Mouse (Mus musculus) CH12.LX (cell line): Measurements from ENCODE around the gene Epb41. TPM values are rescaled to one million over a fixed set of nuclear protein-coding genes. Genes with fewer than 3 reads are reported as not detected.

Experiments
- DNase-seq: peaks from one replicate; pipeline ENCODE4 v3.0.0-alpha.2; 2013; ENCODE audit errors: extremely low read depth
- H3K27ac ChIP-seq: 2 replicates; pipeline ENCODE4 v1.5.1; 2012; ENCODE audit warnings: low read depth, mild to moderate bottlenecking, control low read depth, moderate library complexity; ENCODE audit not compliant: insufficient read depth
- H3K27me3 ChIP-seq: replicated peaks from 2 replicates; pipeline ENCODE3; 2012; ENCODE audit warnings: inconsistent platforms
- H3K36me3 ChIP-seq, 2 experiments: replicated peaks in 1 of 2; 2 replicates each; pipeline versions ENCODE3 to v1.6.1; 2012; ENCODE audit warnings: inconsistent platforms in 1 of 2, low read length in 1 of 2, mild to moderate bottlenecking in 1 of 2, mixed read lengths in 1 of 2, moderate library complexity in 1 of 2; ENCODE audit not compliant: control insufficient read depth in 1 of 2, insufficient read depth in 1 of 2
- H3K4me1 ChIP-seq, 2 experiments: 2 replicates each; pipeline ENCODE4 v1.6.1; 2012; ENCODE audit warnings: inconsistent platforms in 1 of 2, moderate library complexity in 1 of 2; ENCODE audit not compliant: insufficient read depth in 2 of 2, control insufficient read depth in 1 of 2
- H3K4me2 ChIP-seq: 2 replicates; pipeline ENCODE4 v1.6.1; 2012; ENCODE audit warnings: low read depth, mild to moderate bottlenecking, control low read depth; ENCODE audit not compliant: poor library complexity, insufficient read depth, severe bottlenecking
- H3K4me3 ChIP-seq, 3 experiments: fragments of 150-350 bp in 1 of 3; sonication (generic) in 1 of 3; replicated peaks in 1 of 3; 2 replicates each; pipeline versions ENCODE3 to v1.5.1; 2011 to 2012; ENCODE audit warnings: low read depth in 2 of 3, low read length in 2 of 3, mild to moderate bottlenecking in 2 of 3, moderate library complexity in 2 of 3, control low read depth in 1 of 3, improper control_type of control experiment in 1 of 3, inconsistent platforms in 1 of 3, mixed read lengths in 1 of 3; ENCODE audit not compliant: poor library complexity in 1 of 3
- H3K79me2 ChIP-seq: replicated peaks from 2 replicates; pipeline ENCODE4 v1.6.1; 2012; ENCODE audit warnings: mild to moderate bottlenecking, moderate library complexity; ENCODE audit not compliant: control insufficient read depth, poor library complexity, insufficient read depth, severe bottlenecking; ENCODE audit errors: extremely low read depth
- H3K9ac ChIP-seq: 2 replicates; pipeline ENCODE4 v1.6.1; 2012; ENCODE audit warnings: low read depth, mild to moderate bottlenecking, control low read depth, moderate library complexity; ENCODE audit not compliant: insufficient read depth
- H3K9me3 ChIP-seq: replicated peaks from 2 replicates; pipeline ENCODE3; 2012; ENCODE audit warnings: low read length, inconsistent platforms, mixed read lengths
- BHLHE40 ChIP-seq: IDR thresholded peaks from 2 replicates; pipeline ENCODE4 v1.6.1; 2011; ENCODE audit warnings: mild to moderate bottlenecking, low read depth, low read length, improper control_type of control experiment
- CHD1 ChIP-seq: IDR thresholded peaks from 2 replicates; pipeline ENCODE4 v1.6.1; 2012; ENCODE audit warnings: low read depth, low read length, improper control_type of control experiment, inconsistent platforms
- CHD2 ChIP-seq: IDR thresholded peaks from 2 replicates; pipeline ENCODE4 v1.6.1; 2011; ENCODE audit warnings: low read length, improper control_type of control experiment
- EP300 ChIP-seq: IDR thresholded peaks from 2 replicates; pipeline ENCODE4 v1.6.1; 2011; ENCODE audit warnings: low read length, improper control_type of control experiment
- IRF4 ChIP-seq: IDR thresholded peaks from 2 replicates; pipeline ENCODE4 v1.6.1; 2014; ENCODE audit warnings: low read depth, mild to moderate bottlenecking, inconsistent platforms, low read length, improper control_type of control experiment
- MAX ChIP-seq: IDR thresholded peaks from 2 replicates; pipeline ENCODE4 v1.6.1; 2011; ENCODE audit warnings: low read length, improper control_type of control experiment
- MAZ ChIP-seq: IDR thresholded peaks from 2 replicates; pipeline ENCODE4 v1.6.1; 2012; ENCODE audit warnings: low read depth, mild to moderate bottlenecking, inconsistent platforms, low read length, improper control_type of control experiment, moderate library complexity
- MEF2A ChIP-seq: IDR thresholded peaks from 2 replicates; pipeline ENCODE4 v1.6.1; 2014; ENCODE audit warnings: low read depth, mild to moderate bottlenecking, inconsistent platforms, low read length, improper control_type of control experiment, borderline replicate concordance
- MXI1 ChIP-seq: IDR thresholded peaks from 2 replicates; pipeline ENCODE4 v1.6.1; 2011; ENCODE audit warnings: mild to moderate bottlenecking, low read depth, low read length, improper control_type of control experiment
- NELFE ChIP-seq: IDR thresholded peaks from 2 replicates; pipeline ENCODE4 v1.6.1; 2011; ENCODE audit warnings: low read depth, low read length, improper control_type of control experiment
- NRF1 ChIP-seq: IDR thresholded peaks from 2 replicates; pipeline ENCODE4 v1.6.1; 2014; ENCODE audit warnings: low read depth, mild to moderate bottlenecking, inconsistent platforms, low read length, improper control_type of control experiment, moderate library complexity
- POLR2A ChIP-seq: IDR thresholded peaks from 2 replicates; pipeline ENCODE4 v1.6.1; 2011; ENCODE audit warnings: low read depth, mild to moderate bottlenecking, improper control_type of control experiment, low read length
- POLR2AphosphoS2 ChIP-seq: IDR thresholded peaks from 2 replicates; pipeline ENCODE4 v1.6.1; 2011; ENCODE audit warnings: low read depth, low read length, improper control_type of control experiment
- RCOR1 ChIP-seq: conservative IDR thresholded peaks from 2 replicates; pipeline ENCODE4 v1.6.1; 2012; ENCODE audit warnings: low read depth, mild to moderate bottlenecking, inconsistent platforms, low read length, improper control_type of control experiment
- SMC3 ChIP-seq: IDR thresholded peaks from 2 replicates; pipeline ENCODE4 v1.6.1; 2011; ENCODE audit warnings: low read depth, low read length, improper control_type of control experiment
- TCF12 ChIP-seq: IDR thresholded peaks from 2 replicates; pipeline ENCODE4 v1.6.1; 2014; ENCODE audit warnings: low read depth, mild to moderate bottlenecking, inconsistent platforms, low read length, improper control_type of control experiment
- UBTF ChIP-seq: IDR thresholded peaks from 2 replicates; pipeline ENCODE4 v1.6.1; 2012; ENCODE audit warnings: low read depth, mild to moderate bottlenecking, inconsistent platforms, low read length, improper control_type of control experiment, moderate library complexity
- USF1 ChIP-seq: IDR thresholded peaks from 2 replicates; pipeline ENCODE4 v1.6.1; 2014; ENCODE audit warnings: low read depth, mild to moderate bottlenecking, inconsistent platforms, low read length, improper control_type of control experiment
- ZKSCAN1 ChIP-seq: IDR thresholded peaks from 2 replicates; pipeline ENCODE4 v1.6.1; 2012; ENCODE audit warnings: low read depth, inconsistent platforms, low read length, improper control_type of control experiment, borderline replicate concordance
- dilution Hi-C: fragments of 300-500 bp; cut with MboI; formaldehyde crosslinking; loops from 2 replicates; pipeline ENCODE4 v1.14.3; 2020; ENCODE audit warnings: low sequenced_read_pairs; ENCODE audit not compliant: extremely low pct_unique_long_range_greater_than_20kb, extremely low pct_ligation_motif_present
- in situ Hi-C: fragments of 300-500 bp; cut with MboI; formaldehyde crosslinking; loops from 3 replicates; pipeline ENCODE4 v1.14.3; 2019; ENCODE audit warnings: low sequenced_read_pairs, low pct_ligation_motif_present, low pct_unique_long_range_greater_than_20kb, mixed read lengths
- polyA plus RNA-seq: library from polyadenylated mRNA; unstranded; fragments of >175 nt; gene quantifications from 2 replicates; pipeline ENCODE4 v1.2.1, GENCODE M21; 2012; ENCODE audit warnings: low read depth; ENCODE audit not compliant: insufficient read length
- total RNA-seq, 2 experiments: library from RNA; depleted of rRNA; stranded (reverse); fragments of 300-350 nt in 1 of 2; fragments of >200 nt in 1 of 2; gene quantifications; 2 replicates each; pipeline ENCODE4 v1.2.3; 2012 to 2014

Epb41 gene
- total and polyA plus RNA-seq, 3 experiments = 7.1 to 21.6 (median 10.0) TPM

- H3K27me3 ChIP-seq = peaks cover 9% of the 10 kb centered on the region
- no peak overlapping the region for H3K27ac ChIP-seq
- no peak for TF ChIP-seq SMC3
- TF ChIP-seq RCOR1 = no peak
- TF ChIP-seq MEF2A = no peak
- TF ChIP-seq NRF1 = peak; percentile 85
- no peak for TF ChIP-seq NELFE
- no peak; the same call in 1 of the 2 replicates for TF ChIP-seq UBTF
- no peak for TF ChIP-seq POLR2AphosphoS2
- no peak for TF ChIP-seq IRF4
- no peak for TF ChIP-seq BHLHE40
- TF ChIP-seq ZKSCAN1 = no peak
- peak; percentile 95 for TF ChIP-seq MAZ
- no peak for TF ChIP-seq EP300
- no peak for TF ChIP-seq USF1
- peak; percentile 27; the same call in 1 of the 2 replicates for TF ChIP-seq POLR2A
- TF ChIP-seq CHD2 = no peak; the same call in 1 of the 2 replicates
- no peak for TF ChIP-seq MAX
- 0 out of 2 replicates have a peak, but pooled peaks have one; percentile 13 for TF ChIP-seq TCF12
- 0 out of 2 replicates have a peak, but pooled peaks have one; percentile 32 for TF ChIP-seq MXI1
- H3K4me3 ChIP-seq = peak overlapping the region; percentile 25 to 63 (median 56)
- H3K4me1 ChIP-seq = peaks cover 0 to 11% of the 10 kb centered on the region in 2 experiments; a peak in 2 of 4 replicates
- in situ Hi-C loops = no loop called here
- no peaks in the 10 kb centered on the region for H3K9me3 ChIP-seq
- dilution Hi-C loops = no loop called here
- no peaks in the 10 kb centered on the region for H3K36me3 ChIP-seq
- DNase-seq = peak; percentile 82
- H3K9ac ChIP-seq = peak overlapping the region; percentile 71
- H3K4me2 ChIP-seq = peak overlapping the region; percentile 89
- no peaks in the 10 kb centered on the region for H3K79me2 ChIP-seq
Measured at GRCm38 (mm10) chr4:132048995-132049404, 26.1 kb downstream of the Epb41 start.

GRCm38 (mm10) chr4:132048011-132048991 is 26.8 kb downstream of the Epb41 start:
- Histone ChIP-seq H3K27ac (no peak overlapping the region), H3K4me3 (peak overlapping the region in 2 of 3 experiments; percentile 56 to 63), H3K27me3 (peaks cover 9% of the 10 kb centered on the region), H3K4me1 (peaks cover 0 to 11% of the 10 kb centered on the region in 2 experiments; a peak in 2 of 4 replicates), H3K36me3 (no peaks in the 10 kb centered on the region), H3K9ac (peak overlapping the region; percentile 71), H3K9me3 (no peaks in the 10 kb centered on the region), H3K79me2 (no peaks in the 10 kb centered on the region), H3K4me2 (peak overlapping the region; percentile 87)
- dilution Hi-C loops = no loop called here
- no peak for DNase-seq
- TF ChIP-seq CHD1 (no peak), TCF12 (no peak), RCOR1 (no peak), MXI1 (no peak; the same call in 1 of the 2 replicates)
- in situ Hi-C loops = no loop called here
